Mouse (Mus musculus) layer of hippocampus, postnatal 14 days (tissue): ENCODE results near the gene Plekhb1. TPM values are rescaled to one million over a fixed set of nuclear protein-coding genes. Genes with fewer than 3 reads are reported as not detected.

ENCODE experiments used
- total RNA-seq, 2 experiments: library from RNA; stranded (reverse); gene quantifications; 2 replicates each; pipeline ENCODE4 v1.2.3; 2021

The Plekhb1 gene
- total RNA-seq, 2 experiments from 2014 or later = 85.3 to 86.1 TPM

Other genes starting within 250 kb of the Plekhb1 start
- 1 to 10 TPM; 1.3 to 1.6 TPM for gene Ucp3, start 189.4 kb downstream of the Plekhb1 start, total RNA-seq
- gene Ucp2, start 169.1 kb downstream of the Plekhb1 start, total RNA-seq = 10 to 100 TPM; 75.7 to 85.9 TPM
- gene Dnajb13, start 147.5 kb downstream of the Plekhb1 start, total RNA-seq = 1 to 10 TPM in 1 of 2 experiments, under 1 TPM in 1; 0.62 to 1.0 TPM
- gene Coa4, start 125.3 kb downstream of the Plekhb1 start, total RNA-seq = 10 to 100 TPM in 1 of 2 experiments, 1 to 10 TPM in 1; 7.6 to 10.6 TPM
- gene Rab6a, start 55.0 kb downstream of the Plekhb1 start, total RNA-seq = 100 to 1,000 TPM; 374 to 378 TPM
- 10 to 100 TPM; 57.7 to 62.5 TPM for gene Mrpl48, start 54.1 kb downstream of the Plekhb1 start, total RNA-seq
- 100 to 1,000 TPM; 271 to 273 TPM for gene Fam168a, start 44.2 kb upstream of the Plekhb1 start, total RNA-seq
- 10 to 100 TPM; 10.5 to 14.3 TPM for gene Relt, start 201.0 kb upstream of the Plekhb1 start, total RNA-seq